Mouse (Mus musculus): ENCODE results near the gene Zdhhc3. TPM values are rescaled to one million over a fixed set of nuclear protein-coding genes. Genes with fewer than 3 reads are reported as not detected.

Zdhhc3 gene
- polyA plus RNA-seq, 1 experiment from 2014 or later, result 63.7 TPM

GRCm38 (mm10) chr9:123138891-123139474, 26.0 kb upstream of the Zdhhc3 start:
- Histone ChIP-seq H3K36me3 (peaks cover 95% of the 10 kb centered on the region), H3K9me3 (no peaks in the 10 kb centered on the region; the same call in 1 of the 2 replicates), H3K27ac (no peak overlapping the region; the same call in 1 of the 2 replicates), H3K4me1 (no peaks in the 10 kb centered on the region), H3K4me3 (no peak overlapping the region), H3K27me3 (ENCODE audit: insufficient read depth, poor library complexity, severe bottlenecking) (no peaks in the 10 kb centered on the region)
- 80% methylated on average over 5 of the region's 5 CpGs for WGBS
- DNase-seq (ENCODE audit: low spot score), result no peak

GRCm38 (mm10) chr9:123136953-123137682, 24.1 kb upstream of the Zdhhc3 start:
- no peak overlapping the region for H3K4me3 ChIP-seq
- H3K27me3 ChIP-seq (ENCODE audit: insufficient read depth, poor library complexity, severe bottlenecking), result no peaks in the 10 kb centered on the region
- H3K4me1 ChIP-seq, result no peaks in the 10 kb centered on the region
- WGBS, result 83% methylated on average over 7 of the region's 7 CpGs
- H3K9me3 ChIP-seq, result no peaks in the 10 kb centered on the region; the same call in 1 of the 2 replicates
- no peak for DNase-seq (ENCODE audit: low spot score)
- no peak overlapping the region for H3K27ac ChIP-seq
- H3K36me3 ChIP-seq, result peaks cover 97% of the 10 kb centered on the region

- peak; percentile 63 for DNase-seq (ENCODE audit: low spot score)
- H3K4me3 ChIP-seq, result no peak overlapping the region
- no peak overlapping the region for H3K27ac ChIP-seq
- no peaks in the 10 kb centered on the region for H3K9me3 ChIP-seq
- WGBS, result 92% methylated on average over 3 of the region's 3 CpGs
- peaks cover 100% of the 10 kb centered on the region for H3K36me3 ChIP-seq
- no peaks in the 10 kb centered on the region for H3K27me3 ChIP-seq (ENCODE audit: insufficient read depth, poor library complexity, severe bottlenecking)
- no peaks in the 10 kb centered on the region for H3K4me1 ChIP-seq
Observed at GRCm38 (mm10) chr9:123132994-123133393, 20.0 kb upstream of the Zdhhc3 start.

- no peaks in the 10 kb centered on the region for H3K9me3 ChIP-seq
- H3K4me3 ChIP-seq, result no peak overlapping the region
- H3K36me3 ChIP-seq, result peaks cover 89% of the 10 kb centered on the region
- H3K27ac ChIP-seq, result no peak overlapping the region
- 94% methylated on average over 6 of the region's 6 CpGs for WGBS
- no peaks in the 10 kb centered on the region for H3K27me3 ChIP-seq (ENCODE audit: insufficient read depth, poor library complexity, severe bottlenecking)
- DNase-seq (ENCODE audit: low spot score), result peak; percentile 71
- H3K4me1 ChIP-seq, result no peaks in the 10 kb centered on the region
Observed at GRCm38 (mm10) chr9:123127663-123128062, 14.7 kb upstream of the Zdhhc3 start.

GRCm38 (mm10) chr9:123124413-123124981, 11.5 kb upstream of the Zdhhc3 start:
- H3K27ac ChIP-seq, result no peak overlapping the region
- no peaks in the 10 kb centered on the region for H3K27me3 ChIP-seq (ENCODE audit: insufficient read depth, poor library complexity, severe bottlenecking)
- H3K9me3 ChIP-seq, result no peaks in the 10 kb centered on the region
- H3K36me3 ChIP-seq, result peaks cover 87% of the 10 kb centered on the region
- no peak overlapping the region for H3K4me3 ChIP-seq
- no peaks in the 10 kb centered on the region for H3K4me1 ChIP-seq
- DNase-seq (ENCODE audit: low spot score), result no peak
- 77% methylated on average over 2 of the region's 2 CpGs for WGBS

- peak; percentile 57 for DNase-seq (ENCODE audit: low spot score)
- Histone ChIP-seq H3K4me1 (no peaks in the 10 kb centered on the region), H3K9me3 (no peaks in the 10 kb centered on the region), H3K27ac (no peak overlapping the region), H3K27me3 (ENCODE audit: insufficient read depth, poor library complexity, severe bottlenecking) (no peaks in the 10 kb centered on the region), H3K4me3 (no peak overlapping the region), H3K36me3 (peaks cover 87% of the 10 kb centered on the region)
- 94% methylated on average over 6 of the region's 6 CpGs for WGBS
Observed at GRCm38 (mm10) chr9:123123571-123124412, 10.8 kb upstream of the Zdhhc3 start.

- no peak overlapping the region for H3K27ac ChIP-seq
- peaks cover 86% of the 10 kb centered on the region for H3K36me3 ChIP-seq
- no peaks in the 10 kb centered on the region for H3K9me3 ChIP-seq
- DNase-seq (ENCODE audit: low spot score), result no peak
- no peaks in the 10 kb centered on the region for H3K27me3 ChIP-seq (ENCODE audit: insufficient read depth, poor library complexity, severe bottlenecking)
- no peak overlapping the region for H3K4me3 ChIP-seq
- H3K4me1 ChIP-seq, result no peaks in the 10 kb centered on the region
- 86% methylated on average over 3 of the region's 3 CpGs for WGBS
Observed at GRCm38 (mm10) chr9:123123017-123123416, 10.0 kb upstream of the Zdhhc3 start.

- H3K27ac ChIP-seq, result no peak overlapping the region
- H3K4me3 ChIP-seq, result no peak overlapping the region
- WGBS, result 83% methylated on average over 1 of the region's 1 CpGs
- H3K4me1 ChIP-seq, result peaks cover 17% of the 10 kb centered on the region; the same call in 1 of the 2 replicates
- no peak for DNase-seq (ENCODE audit: low spot score)
- peaks cover 42% of the 10 kb centered on the region for H3K36me3 ChIP-seq
- H3K9me3 ChIP-seq, result no peaks in the 10 kb centered on the region
- no peaks in the 10 kb centered on the region for H3K27me3 ChIP-seq (ENCODE audit: insufficient read depth, poor library complexity, severe bottlenecking)
Observed at GRCm38 (mm10) chr9:123115566-123115965, 2.6 kb upstream of the Zdhhc3 start.

GRCm38 (mm10) chr9:123113931-123114330, 926 bp upstream of the Zdhhc3 start:
- peaks cover 17% of the 10 kb centered on the region; the same call in 1 of the 2 replicates for H3K4me1 ChIP-seq
- H3K27me3 ChIP-seq (ENCODE audit: insufficient read depth, poor library complexity, severe bottlenecking), result no peaks in the 10 kb centered on the region
- H3K4me3 ChIP-seq, result peak overlapping the region; percentile 88
- peaks cover 26% of the 10 kb centered on the region for H3K36me3 ChIP-seq
- no peaks in the 10 kb centered on the region for H3K9me3 ChIP-seq
- DNase-seq (ENCODE audit: low spot score), result no peak
- peak overlapping the region; percentile 97 for H3K27ac ChIP-seq
- 67% methylated on average over 6 of the region's 6 CpGs for WGBS

GRCm38 (mm10) chr9:123111751-123112221, 1.2 kb downstream of the Zdhhc3 start:
- WGBS, result 61% methylated on average over 8 of the region's 8 CpGs
- Histone ChIP-seq H3K9me3 (no peaks in the 10 kb centered on the region), H3K4me1 (peaks cover 17% of the 10 kb centered on the region; the same call in 1 of the 2 replicates), H3K27me3 (ENCODE audit: insufficient read depth, poor library complexity, severe bottlenecking) (no peaks in the 10 kb centered on the region), H3K27ac (peak overlapping the region; percentile 97), H3K4me3 (peak overlapping the region; percentile 88), H3K36me3 (peaks cover 16% of the 10 kb centered on the region)
- no peak for DNase-seq (ENCODE audit: low spot score)

- DNase-seq (ENCODE audit: low spot score), result no peak
- H3K36me3 ChIP-seq, result peaks cover 16% of the 10 kb centered on the region
- peaks cover 17% of the 10 kb centered on the region; the same call in 1 of the 2 replicates for H3K4me1 ChIP-seq
- WGBS, result 92% methylated on average over 7 of the region's 7 CpGs
- no peaks in the 10 kb centered on the region for H3K9me3 ChIP-seq
- no peaks in the 10 kb centered on the region for H3K27me3 ChIP-seq (ENCODE audit: insufficient read depth, poor library complexity, severe bottlenecking)
- no peak overlapping the region for H3K27ac ChIP-seq
- no peak overlapping the region for H3K4me3 ChIP-seq
Observed at GRCm38 (mm10) chr9:123109188-123109587, 3.8 kb downstream of the Zdhhc3 start.

- H3K27me3 ChIP-seq (ENCODE audit: insufficient read depth, poor library complexity, severe bottlenecking), result no peaks in the 10 kb centered on the region
- H3K4me3 ChIP-seq, result no peak overlapping the region
- no peaks in the 10 kb centered on the region for H3K9me3 ChIP-seq
- WGBS, result 87% methylated on average over 4 of the region's 4 CpGs
- H3K27ac ChIP-seq, result no peak overlapping the region
- peaks cover 20% of the 10 kb centered on the region for H3K36me3 ChIP-seq
- peaks cover 8% of the 10 kb centered on the region; the same call in 1 of the 2 replicates for H3K4me1 ChIP-seq
- DNase-seq (ENCODE audit: low spot score), result no peak
Observed at GRCm38 (mm10) chr9:123107186-123107585, 5.8 kb downstream of the Zdhhc3 start.
